In the genomic region with DNA sequence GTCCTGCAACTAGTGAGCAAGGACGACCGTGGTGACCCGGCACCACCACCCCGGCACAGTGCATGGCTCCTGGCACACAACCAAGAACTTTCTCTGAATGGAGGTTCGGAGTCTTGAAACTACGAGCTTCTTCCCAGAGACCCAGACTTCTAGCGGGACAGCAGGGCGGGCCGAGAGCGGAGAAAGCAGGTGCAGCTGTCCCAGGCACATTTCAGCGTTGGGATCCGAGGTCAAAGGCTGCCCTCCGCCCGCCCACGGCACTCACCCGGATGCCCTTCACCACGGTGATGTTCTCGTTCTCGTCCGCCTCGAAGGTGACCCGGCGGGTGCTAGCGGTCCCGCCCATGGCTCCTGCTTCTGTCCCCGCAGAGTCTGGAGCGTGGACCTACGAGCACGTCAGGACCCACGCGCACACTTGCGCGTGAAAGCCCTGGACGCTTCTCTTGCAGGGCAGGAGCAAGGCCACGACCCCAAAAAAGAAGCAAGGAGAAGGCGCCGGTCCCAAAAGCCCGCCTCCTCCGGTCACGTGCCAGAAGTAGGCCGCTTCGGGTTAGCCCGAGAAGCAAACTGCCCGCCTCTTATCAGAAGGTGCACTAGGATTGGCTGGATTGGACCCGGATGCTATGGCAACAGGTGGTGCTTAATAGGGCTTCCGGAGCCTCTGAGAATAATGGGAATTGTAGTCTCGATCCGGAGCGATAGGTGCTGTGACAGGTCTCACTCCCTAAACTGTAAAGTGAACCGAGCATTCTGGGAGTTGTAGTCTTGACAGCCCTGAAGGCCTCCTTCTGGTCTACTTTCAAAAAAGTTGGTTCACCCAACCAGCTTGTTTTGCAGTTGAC, we compare ENCODE assay signal across 8 mouse cellular contexts. TPM values are rescaled to one million over a fixed set of nuclear protein-coding genes. Genes with fewer than 3 reads are reported as not detected.
DNase-seq lines count a peak whose midpoint lies in the region; ATAC-seq and TF ChIP-seq lines count a peak whose summit lies in the region.

A gene (minus strand): TSS at position 526 of the 842 bp plus-strand sequence.

- H3K4me1 ChIP-seq in hindbrain, embryonic 13.5 days (replicated peaks): peaks cover 17% of the 10 kb centered on the region

- CTCF ChIA-PET in Patski (lab: Charles Lee): no interaction called here

- H3K4me3 ChIP-seq in hindbrain, embryonic 13.5 days: peak within 1 kb of the TSS; percentile 92

- ATAC-seq in Patski: peak; percentile 100
- ATAC-seq in hindbrain, embryonic 13.5 days (ENCODE audit: low FRiP score): peak; percentile 100

- DNase-seq in Patski (ENCODE audit: low read depth, low spot score): peak; percentile 90
- peak; percentile 97 for DNase-seq in cerebellum, postnatal 14 days
- DNase-seq in frontal cortex, postnatal 14 days (ENCODE audit: low spot score in 2 of 2): peak; percentile 94 to 96
- DNase-seq in layer of hippocampus, postnatal 25 days (ENCODE audit: extremely low spot score in 1 of 2, low spot score in 1 of 2): peak; percentile 78 to 82
- peak; percentile 99 for DNase-seq in lung, postnatal 25 days (ENCODE audit: low spot score)
- DNase-seq in retina, embryonic 14.5 days (ENCODE audit: low spot score): peak; percentile 98
- DNase-seq in thymus, postnatal 4 days: peak; percentile 92

- H3K36me3 ChIP-seq in hindbrain, embryonic 13.5 days: peaks cover 2% of the 10 kb centered on the region

- peak within 1 kb of the TSS; percentile 55 for H3K27ac ChIP-seq in hindbrain, embryonic 13.5 days

- no peak for TF ChIP-seq CTCF in Patski (IDR thresholded peaks at IDR 0.05)

- in situ Hi-C loops in Patski (cut with MboI; ENCODE audit: low pct_unique_long_range_greater_than_20kb): no loop called here

- peaks cover 3% of the 10 kb centered on the region for H3K27me3 ChIP-seq in Patski
- 0 out of 2 replicates have a peak, but pooled peaks cover 2% of the 10 kb centered on the region for H3K27me3 ChIP-seq in hindbrain, embryonic 13.5 days

- under 1% methylated on average over 50 of the region's 50 CpGs for WGBS in hindbrain, embryonic 13.5 days

- H3K9me3 ChIP-seq in hindbrain, embryonic 13.5 days: no peaks in the 10 kb centered on the region

- POLR2A ChIA-PET in Patski (lab: Charles Lee): interaction anchor here (0.9 kb wide), 1 partner anchor 31 kb away, joined by 4 read pairs; no protein-coding TSS in a partner anchor

- H3K4me2 ChIP-seq in hindbrain, embryonic 13.5 days: peak within 1 kb of the TSS; percentile 92

- H3K9ac ChIP-seq in hindbrain, embryonic 13.5 days: peak within 1 kb of the TSS; percentile 87

RNA-seq across cellular contexts. Expression of the gene that starts here (rescaled TPM):
- 194 TPM for polyA plus RNA-seq in Patski (2021)
- polyA plus RNA-seq in hindbrain, embryonic 13.5 days (2015; fragmentation: Nextera tagmentation; extraction: Ambion mirVana): 107 and 108 TPM in 2 replicates
- 100 to 1,000 TPM in 1 of 2 experiments, 10 to 100 TPM in 1; 94.9 to 103 TPM for total RNA-seq in layer of hippocampus, postnatal 25 days (2021)

Comparison
In these comparisons a context has a peak if more than half of its experiments do, and no peak if none do; other contexts are left out.
1. Peak in every context shown above with its lines: DNase-seq, ATAC-seq, H3K4me3 ChIP-seq and H3K27ac ChIP-seq.